Mouse (Mus musculus): ENCODE data around the gene Gabrp.
A peak's percentile ranks its signal among the peaks of the same experiment; 100 is the strongest.

The Gabrp gene

GRCm38 (mm10) chr11:33529576-33529975 lies 49.2 kb downstream of the Gabrp start:
- DNase-seq (ENCODE audit: low spot score): no peak

- no peak for DNase-seq (ENCODE audit: low spot score)
Measured at GRCm38 (mm10) chr11:33513376-33513991, 65.3 kb downstream of the Gabrp start, which contains the start of gene Ranbp17. Gene Ranbp17, minus strand, starts transcription at chr11:33513746.

GRCm38 (mm10) chr11:33512854-33513375 lies 65.8 kb downstream of the Gabrp start:
- peak; percentile 35 for DNase-seq (ENCODE audit: low spot score)

- DNase-seq (ENCODE audit: low spot score): no peak
Measured at GRCm38 (mm10) chr11:33509401-33509800, 69.4 kb downstream of the Gabrp start.
